Mouse (Mus musculus) left cerebral cortex, postnatal 36 days (tissue): ENCODE data around the gene Cacng8. TPM values are rescaled to one million over a fixed set of nuclear protein-coding genes. Genes with fewer than 3 reads are reported as not detected.

Experiments
- DNase-seq, 2 experiments: peaks; one replicate each; pipeline ENCODE4 v3.0.0; 2021 to 2022; ENCODE audit warnings: low spot score in 2 of 2, mixed read lengths in 1 of 2
- intact Hi-C: fragments of 180-260 bp; cut with DNase I; formaldehyde crosslinking; loops from one replicate; pipeline ENCODE4 v1.15.1; 2025
- total RNA-seq, 2 experiments: library from RNA; stranded (reverse); gene quantifications; 2 replicates each; pipeline ENCODE4 v1.2.3; 2021

The Cacng8 gene
- 100 to 1,000 TPM; 163 to 186 TPM for total RNA-seq

GRCm38 (mm10) chr7:3390413-3391080 is at the start of gene Cacng8:
Gene Cacng8, plus strand, starts transcription at chr7:3390683.
- intact Hi-C loops: loop anchor here (10.0 kb wide), 1 partner anchor 56 kb away; the partner anchor contains the start of gene Cacng7
- DNase-seq: no peak

- intact Hi-C loops: no loop called here
- DNase-seq: no peak
These were observed 46.6 kb upstream of the Cacng8 start for GRCm38 (mm10) chr7:3343861-3344260.

GRCm38 (mm10) chr7:3345301-3345700 is 45.2 kb upstream of the Cacng8 start:
- DNase-seq: no peak
- intact Hi-C loops: no loop called here

- DNase-seq: no peak
- intact Hi-C loops: no loop called here
These were observed 42.9 kb upstream of the Cacng8 start for GRCm38 (mm10) chr7:3347366-3348287.

GRCm38 (mm10) chr7:3348326-3348725 is 42.2 kb upstream of the Cacng8 start:
- intact Hi-C loops: no loop called here
- DNase-seq: no peak

DNA sequence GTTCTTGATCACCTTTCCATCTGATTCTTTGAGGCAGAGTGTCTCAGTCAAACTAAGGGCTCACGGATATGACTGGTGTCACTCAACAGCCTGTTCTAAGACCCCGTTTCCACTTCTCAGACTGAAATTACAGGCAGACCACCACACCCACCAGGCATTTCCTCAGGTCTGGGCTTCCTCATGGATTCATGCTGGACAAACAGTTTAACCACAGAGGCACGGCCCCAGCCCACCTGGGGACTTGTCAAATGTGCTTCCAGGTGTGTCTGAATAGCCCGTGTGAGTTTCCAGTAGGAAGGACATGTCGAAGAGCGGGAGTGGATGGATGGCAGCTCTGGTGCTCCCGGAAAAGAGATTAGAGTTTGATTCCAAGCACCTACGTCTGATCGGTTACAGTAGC is 40.7 kb upstream of the Cacng8 start:
- DNase-seq: no peak
- intact Hi-C loops: no loop called here

- intact Hi-C loops: no loop called here
- no peak for DNase-seq
These were observed 38.9 kb upstream of the Cacng8 start for GRCm38 (mm10) chr7:3351536-3351935.

- no peak for DNase-seq
- intact Hi-C loops: no loop called here
These were observed 35.6 kb upstream of the Cacng8 start for GRCm38 (mm10) chr7:3354850-3355249.

DNA sequence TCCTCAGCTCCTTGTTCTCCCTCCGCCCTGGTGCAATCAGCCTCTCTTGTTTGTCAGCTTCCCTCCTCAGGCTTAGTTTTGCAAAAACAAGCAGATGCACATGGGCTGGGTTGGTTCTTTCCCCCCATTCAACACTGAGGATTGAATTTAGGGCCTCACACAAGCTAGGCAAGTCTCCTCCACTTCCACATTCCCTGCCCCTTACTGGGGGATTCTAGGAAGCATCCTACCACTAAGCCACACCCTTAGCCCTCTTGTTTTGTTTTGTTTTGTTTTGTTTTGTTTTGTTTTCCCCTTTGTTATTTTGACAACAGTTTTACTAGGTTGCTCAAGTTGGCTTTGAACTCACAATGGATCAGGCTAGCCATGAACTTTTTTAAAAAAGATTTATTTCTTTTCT is 29.8 kb upstream of the Cacng8 start:
- intact Hi-C loops: no loop called here
- no peak for DNase-seq

DNA sequence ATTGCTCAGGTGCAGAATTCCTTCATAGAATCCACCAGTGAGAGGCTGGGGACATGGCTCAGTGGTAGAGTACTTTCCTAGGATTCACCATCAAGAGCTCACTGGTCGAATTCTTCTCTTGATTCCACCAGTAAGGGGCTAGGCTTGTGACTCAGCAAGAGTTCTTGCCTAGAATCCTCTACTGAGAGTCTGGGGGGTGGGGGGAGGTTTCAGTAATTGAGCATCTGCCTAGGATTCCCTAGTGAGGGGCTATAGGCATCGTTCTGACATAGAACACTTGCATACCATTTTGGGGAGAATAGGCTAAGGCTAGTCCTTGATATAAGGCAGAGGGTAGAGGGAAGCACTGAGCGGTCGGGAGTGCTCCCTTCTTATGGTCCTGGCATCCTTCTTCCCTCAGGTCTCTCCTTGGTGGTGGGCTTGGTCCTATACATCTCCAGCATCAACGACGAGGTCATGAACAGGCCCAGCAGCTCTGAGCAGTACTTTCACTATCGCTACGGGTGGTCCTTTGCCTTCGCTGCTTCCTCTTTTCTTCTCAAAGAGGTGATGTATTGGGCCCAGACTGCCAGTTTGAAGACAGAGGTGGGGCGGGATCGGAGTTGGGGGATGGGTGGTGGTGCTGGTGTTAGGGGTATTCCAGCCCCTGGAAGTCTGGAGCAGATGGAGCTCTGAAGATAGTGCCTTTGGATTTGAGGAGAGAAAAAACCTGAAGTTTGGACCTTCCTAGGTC is 24.8 kb upstream of the Cacng8 start:
- intact Hi-C loops: no loop called here
- no peak for DNase-seq

DNA sequence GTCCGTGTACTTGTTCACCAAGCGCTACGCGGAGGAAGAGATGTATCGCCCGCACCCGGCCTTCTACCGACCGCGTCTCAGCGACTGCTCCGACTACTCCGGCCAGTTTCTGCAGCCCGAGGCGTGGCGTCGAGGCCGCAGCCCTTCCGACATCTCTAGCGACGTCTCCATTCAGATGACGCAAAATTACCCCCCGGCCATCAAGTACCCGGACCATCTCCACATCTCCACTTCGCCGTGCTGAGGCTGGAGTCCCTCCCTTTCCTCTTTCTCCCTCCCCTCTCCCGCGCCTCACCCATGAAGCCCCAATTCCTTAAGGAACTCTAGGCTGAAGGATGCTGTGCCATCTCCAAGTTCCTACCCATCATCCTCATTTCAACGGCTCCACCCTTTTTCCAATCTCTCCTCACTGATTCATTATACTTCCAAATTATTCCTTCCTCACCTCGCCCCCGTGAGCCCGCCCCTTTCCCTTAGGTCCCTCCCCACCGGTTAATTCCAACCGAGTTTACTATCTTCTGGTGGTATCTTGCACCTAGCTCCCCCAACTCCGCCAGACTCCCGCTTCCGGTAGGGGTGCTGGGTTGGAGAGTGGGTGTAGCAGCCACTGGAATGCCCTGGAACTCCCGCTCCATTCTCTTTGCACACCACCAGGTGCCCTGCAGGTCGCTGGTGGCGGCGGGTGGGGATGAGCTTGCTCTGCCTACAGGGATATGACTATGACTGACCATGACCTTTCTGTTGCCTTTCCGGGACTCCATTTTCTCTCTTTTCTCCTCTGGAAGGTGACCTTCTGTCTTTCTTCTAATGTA is 23.6 kb upstream of the Cacng8 start:
- no peak for DNase-seq
- intact Hi-C loops: no loop called here

GRCm38 (mm10) chr7:3367569-3367968 is 22.9 kb upstream of the Cacng8 start:
- DNase-seq: no peak
- intact Hi-C loops: no loop called here

DNA sequence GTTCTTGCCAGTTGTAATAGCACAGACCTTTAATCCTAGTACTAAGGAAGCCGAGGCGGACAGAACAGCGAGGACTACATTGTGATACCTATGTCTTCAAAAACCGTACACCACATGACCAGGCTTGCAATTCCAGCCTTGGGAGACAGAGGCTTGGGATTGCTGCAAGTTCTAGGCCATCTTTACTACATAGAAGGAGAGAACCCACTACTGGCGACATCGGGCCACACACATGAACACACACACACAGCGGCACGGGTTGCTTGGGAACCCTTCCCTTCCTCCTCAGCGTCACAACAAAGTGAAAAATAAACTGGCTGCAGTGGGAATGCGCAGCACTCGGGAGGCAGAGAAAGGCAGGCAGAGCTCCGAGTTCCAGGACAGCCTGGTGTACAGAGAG is 22.2 kb upstream of the Cacng8 start:
- no peak for DNase-seq
- intact Hi-C loops: no loop called here

DNA sequence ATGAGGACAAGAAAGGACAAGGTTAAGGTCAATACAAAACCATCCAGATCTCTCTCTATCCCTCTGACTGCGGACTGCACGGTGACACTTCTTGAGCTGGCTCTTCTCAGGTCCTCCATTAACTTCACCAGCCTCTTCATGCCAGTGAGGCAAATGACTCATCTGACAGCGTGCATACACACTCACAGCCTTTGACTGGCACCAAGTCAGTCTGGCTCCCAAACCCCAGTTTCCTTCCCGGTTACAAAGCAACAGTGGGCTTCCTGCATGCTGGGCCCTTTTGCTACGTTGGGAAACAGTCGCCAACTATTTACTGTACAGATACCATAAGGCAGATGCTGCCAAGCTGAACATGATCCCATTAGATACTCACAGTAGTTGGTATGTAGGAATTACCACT is 21.3 kb upstream of the Cacng8 start:
- intact Hi-C loops: no loop called here
- no peak for DNase-seq

- DNase-seq: no peak
- intact Hi-C loops: no loop called here
These were observed 20.1 kb upstream of the Cacng8 start for GRCm38 (mm10) chr7:3370407-3370806.

- intact Hi-C loops: no loop called here
These were observed 18.1 kb upstream of the Cacng8 start for GRCm38 (mm10) chr7:3372376-3372775.

GRCm38 (mm10) chr7:3373754-3374153 is 16.7 kb upstream of the Cacng8 start:
- intact Hi-C loops: no loop called here
- DNase-seq: no peak

More at GRCm38 (mm10) chr7:3372376-3372775, 18.1 kb upstream of the Cacng8 start:
- DNase-seq: no peak

GRCm38 (mm10) chr7:3376831-3377230 is 13.7 kb upstream of the Cacng8 start:
- DNase-seq: no peak
- intact Hi-C loops: no loop called here

- DNase-seq: no peak
- intact Hi-C loops: no loop called here
These were observed 8.4 kb upstream of the Cacng8 start for GRCm38 (mm10) chr7:3382123-3382522.
